Mouse (Mus musculus) adrenal gland, postnatal 36 days (tissue): ENCODE data around the gene Flt3. TPM values are rescaled to one million over a fixed set of nuclear protein-coding genes. Genes with fewer than 3 reads are reported as not detected.
A peak's percentile ranks its signal among the peaks of the same experiment; 100 is the strongest.

Experiments
- DNase-seq, 2 experiments: peaks; one replicate each; pipeline ENCODE4 v3.0.0; 2021; ENCODE audit warnings: mixed read lengths in 1 of 2
- total RNA-seq, 2 experiments: library from RNA; stranded (reverse); gene quantifications; 2 replicates each; pipeline ENCODE4 v1.2.3; 2021

The Flt3 gene
- total RNA-seq, 2 experiments from 2014 or later: 0.43 TPM; not detected in 1

DNA sequence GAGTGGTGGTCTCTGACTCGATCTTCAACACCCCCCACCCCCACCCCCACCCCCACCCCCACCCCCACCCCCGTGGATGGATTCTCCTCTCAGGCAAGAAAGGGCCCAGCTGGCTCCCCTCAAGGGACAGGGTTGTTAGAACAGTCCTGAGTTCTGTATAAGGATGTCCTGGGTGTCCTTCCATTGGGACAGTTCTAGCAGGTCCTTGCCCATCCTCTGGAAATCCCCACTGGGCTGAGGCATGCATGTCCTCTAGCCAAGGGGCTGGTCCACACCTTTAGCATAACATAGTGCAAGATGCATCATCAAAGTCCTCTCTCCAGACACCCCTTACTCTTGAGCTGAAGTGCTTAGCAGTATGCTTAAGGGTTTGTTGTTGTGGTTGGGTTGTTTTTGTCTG is 90.5 kb downstream of the Flt3 start:
- DNase-seq: no peak

DNA sequence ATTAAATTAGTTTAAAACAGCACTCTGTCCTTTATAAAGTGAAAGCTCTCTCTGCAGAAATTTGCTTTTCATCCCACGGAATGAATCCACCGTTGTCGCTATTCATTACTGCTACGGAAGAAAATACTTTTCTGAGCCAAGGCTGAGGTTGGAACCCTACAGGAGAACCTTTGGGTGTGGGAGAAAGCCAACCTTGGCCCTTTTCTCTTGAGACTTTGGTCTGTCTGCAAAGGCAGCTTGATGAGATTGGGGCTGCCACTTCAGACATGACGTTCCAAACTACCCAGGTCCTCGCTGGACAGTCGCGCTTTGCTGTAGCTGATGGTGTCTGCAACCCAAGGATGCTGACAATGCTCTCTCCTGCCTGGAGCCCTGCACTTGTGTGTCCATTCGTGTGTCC is 91.8 kb downstream of the Flt3 start:
- DNase-seq: no peak

DNA sequence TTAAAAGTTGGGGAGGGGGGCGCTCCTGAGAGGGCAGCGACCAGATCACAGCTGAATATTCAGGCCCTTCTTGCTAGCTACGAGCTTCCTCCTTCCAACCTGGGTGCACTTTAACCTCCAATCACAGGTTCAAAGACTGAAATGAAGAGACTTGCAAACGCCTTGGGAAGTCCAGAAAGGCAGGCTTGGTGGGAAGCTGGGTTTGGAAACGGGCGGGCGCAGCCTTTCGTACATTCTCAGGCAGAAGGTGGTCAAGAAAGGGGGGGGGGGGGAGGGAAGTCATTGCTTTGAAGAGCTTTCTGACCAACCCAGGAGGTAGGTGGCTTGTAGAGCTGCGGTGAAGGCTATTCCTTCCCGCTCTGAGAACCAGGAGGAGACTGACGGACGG is 92.9 kb downstream of the Flt3 start:
- DNase-seq: no peak

DNA sequence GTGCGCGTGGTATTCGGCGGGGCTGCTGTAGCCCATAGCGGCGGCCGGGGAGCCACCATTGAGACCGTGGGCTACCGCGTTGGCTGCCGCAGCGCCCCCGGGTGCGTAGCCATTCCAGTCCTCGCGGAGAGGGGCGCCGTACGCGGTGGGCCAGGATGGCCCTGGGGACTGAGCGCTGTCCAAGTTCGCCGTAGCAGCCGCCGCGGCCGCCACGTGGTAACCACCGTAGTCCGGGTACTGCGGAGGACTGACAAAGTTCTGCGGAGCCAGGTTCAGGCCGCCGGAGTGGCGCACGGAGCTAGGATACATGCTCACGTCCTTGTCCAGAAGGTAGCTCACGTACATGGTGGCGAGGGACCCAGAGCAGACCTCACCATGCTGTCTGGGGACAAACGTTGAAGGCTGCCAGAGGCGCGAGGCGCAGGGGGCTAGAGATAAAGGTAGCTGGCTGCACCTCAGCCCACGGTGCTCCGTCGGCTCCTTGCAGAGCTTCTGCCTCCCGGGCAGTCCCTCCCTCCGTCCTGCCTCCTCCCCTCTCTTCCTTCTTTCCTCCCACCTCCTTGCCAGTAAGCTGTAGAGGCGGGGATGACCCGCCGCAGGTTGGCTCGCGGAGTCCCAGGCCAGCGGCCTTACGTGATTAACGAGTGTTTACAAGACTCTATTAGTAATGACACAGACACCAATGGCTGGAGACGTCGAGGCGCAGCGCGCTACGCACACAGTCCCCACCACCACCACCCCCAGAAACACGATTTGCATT is 93.5 kb downstream of the Flt3 start, which contains the start of gene Cdx2:
Cdx2 (minus strand) TSS at position 633 of the 760 bp plus-strand sequence.
- DNase-seq: no peak

DNA sequence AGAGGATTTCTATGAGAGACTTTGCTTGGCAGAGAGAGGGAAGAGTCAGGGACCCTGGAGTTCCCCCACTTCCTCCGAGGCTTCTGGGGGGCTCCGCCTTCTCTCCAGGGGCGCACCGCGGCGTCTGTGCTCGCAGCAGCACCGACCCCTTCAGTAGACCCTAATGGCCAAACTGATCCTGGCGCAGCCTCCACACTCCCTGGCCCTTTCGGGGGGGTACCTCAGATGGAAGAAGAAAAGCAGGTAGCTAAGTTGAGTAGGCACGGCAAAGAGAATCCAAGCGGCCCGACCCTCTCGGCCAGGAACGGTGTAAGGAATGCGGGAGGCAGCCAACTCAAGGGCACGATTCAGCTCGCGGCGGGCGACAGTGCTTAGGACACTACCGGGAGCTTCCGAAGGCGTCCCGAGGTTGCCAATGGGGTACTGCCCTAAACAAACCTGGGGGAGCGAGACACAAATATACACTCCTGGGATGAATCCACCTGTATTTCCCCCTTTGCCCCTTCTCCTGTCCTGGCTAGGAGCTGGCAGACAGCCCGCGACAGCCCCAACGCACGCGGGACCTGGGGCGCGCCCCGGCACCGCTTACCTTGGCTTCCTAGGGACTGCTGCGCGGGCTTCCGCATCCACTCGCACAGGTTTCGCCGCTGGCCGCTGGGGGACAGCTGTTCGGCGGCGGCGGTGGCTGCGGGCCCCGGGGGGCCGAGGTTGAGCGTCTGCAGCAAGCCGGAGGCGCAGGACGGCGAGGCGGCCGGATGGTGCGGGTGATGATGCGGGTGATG is 94.2 kb downstream of the Flt3 start:
- DNase-seq: no peak

DNA sequence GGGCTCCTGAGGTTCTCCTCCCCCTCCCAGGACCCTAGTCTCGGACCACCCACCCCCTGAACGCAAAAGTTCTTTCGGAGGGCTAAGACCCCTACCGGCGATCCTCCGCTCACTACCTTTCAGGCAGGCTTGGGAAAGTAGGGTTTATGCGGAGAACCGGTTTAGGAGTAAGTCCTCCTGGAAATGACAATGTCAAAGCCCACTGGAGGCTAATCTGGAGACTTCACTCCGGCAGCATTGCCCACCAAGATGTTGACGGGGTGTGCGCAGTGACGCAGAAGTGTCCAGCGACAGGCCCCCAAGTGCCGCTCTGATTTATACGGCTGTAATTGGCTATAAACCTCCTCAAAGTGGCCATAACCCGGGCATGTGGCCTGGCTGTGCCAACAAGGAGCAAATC is 95.1 kb downstream of the Flt3 start:
- DNase-seq: no peak

DNA sequence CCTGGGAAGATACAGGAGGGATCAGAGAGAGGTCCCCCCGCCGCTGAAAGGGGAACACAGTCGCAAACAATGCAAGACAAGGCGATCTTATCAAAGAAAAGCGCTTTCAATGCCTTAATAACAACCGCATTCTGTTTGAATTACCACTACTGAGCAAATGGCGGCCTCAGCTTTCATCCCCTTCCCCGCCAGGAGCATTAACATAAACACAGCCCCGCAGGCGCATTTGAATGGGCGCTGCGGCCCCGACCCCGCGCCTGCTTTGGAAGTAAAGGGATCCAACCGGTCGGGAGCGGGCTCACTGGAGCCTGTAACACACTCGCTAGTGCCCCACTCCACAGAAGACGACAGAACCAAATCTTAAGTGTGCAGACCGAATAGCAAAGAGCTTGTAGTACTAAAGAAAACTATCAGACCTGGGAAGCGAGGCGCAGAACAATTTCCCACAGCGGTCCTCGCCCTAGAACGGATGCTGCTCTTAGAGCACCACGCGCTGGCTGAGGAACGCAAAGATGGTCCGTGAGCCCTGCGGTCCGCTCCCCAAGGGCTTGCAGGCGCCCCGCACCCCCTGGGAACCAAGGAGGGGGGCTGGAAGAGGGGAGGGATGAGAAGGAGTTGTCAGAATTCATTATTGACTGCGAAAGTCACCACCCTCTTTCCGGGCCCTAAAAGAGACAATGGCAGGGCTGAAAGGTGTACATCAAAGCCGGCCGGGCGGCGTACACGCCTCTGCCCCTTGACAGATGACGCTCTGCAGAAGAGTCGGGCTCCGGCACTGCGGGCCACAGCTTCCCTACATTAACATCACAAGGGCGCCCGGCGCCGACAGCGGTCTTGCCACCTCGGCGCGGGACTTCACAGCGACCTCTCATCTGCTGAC is 95.8 kb downstream of the Flt3 start:
- no peak for DNase-seq

DNA sequence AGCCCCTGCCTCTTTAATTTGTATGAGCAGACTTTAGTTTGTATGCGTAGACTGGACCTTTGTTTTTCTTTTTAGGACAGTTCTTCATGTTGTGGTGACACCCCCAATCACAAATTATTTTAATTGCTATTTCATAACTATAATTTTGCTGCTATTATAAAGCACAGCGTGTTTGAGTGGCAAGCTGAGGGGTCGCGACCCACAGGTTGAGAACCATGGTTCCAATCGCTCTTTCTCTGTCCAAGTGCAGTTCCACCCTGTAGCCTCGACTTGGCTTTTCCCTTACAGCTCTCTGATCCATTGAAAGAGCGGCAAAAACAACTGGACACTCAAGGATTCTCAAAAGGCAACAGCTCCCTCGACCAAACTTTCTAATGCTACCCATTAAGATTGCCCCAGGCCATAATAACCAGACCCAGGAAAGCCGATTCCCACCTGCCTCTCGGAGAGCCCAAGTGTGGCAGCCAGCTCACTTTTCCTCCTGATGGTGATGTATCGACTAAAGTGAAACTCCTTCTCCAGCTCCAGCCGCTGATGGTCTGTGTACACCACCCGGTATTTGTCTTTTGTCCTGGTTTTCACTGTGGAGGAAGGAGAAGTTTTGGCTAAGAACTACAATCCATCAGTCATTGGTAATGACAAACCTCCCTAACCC is 97.4 kb downstream of the Flt3 start:
- DNase-seq: no peak

DNA sequence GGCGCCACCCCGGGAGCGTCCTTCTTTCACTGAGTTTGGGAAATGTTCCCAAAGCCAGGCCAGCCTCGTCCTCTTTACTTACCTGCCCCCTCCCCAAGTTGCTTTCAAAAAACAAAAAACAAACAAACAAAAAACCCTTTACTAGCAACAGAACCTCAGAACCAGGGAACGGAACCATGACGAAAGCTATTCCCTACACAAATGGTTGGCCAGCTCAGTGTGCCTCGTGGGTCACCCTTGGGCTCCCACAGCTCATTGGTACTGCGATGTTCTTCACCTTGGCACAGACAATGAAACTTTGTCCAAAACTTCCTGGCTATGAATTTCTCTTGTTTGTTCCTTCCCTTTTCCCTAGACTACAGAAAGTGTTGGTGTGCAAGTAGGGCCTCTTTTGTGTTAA is 98.1 kb downstream of the Flt3 start:
- DNase-seq: no peak

DNA sequence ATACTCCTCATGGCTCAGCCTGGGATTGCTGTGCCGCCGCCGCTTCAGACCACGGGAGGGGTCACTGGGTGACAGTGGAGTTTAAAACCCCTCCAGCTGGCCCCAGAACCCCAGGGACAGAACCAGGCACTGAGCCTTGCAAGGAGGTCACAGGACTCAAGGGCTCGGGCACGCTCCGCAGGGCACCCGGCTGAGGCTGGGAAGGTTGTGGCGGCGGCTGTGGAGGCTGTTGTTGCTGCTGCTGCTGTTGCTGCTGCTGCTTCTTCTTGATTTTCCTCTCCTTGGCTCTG is 98.6 kb downstream of the Flt3 start:
- DNase-seq: no peak

DNA sequence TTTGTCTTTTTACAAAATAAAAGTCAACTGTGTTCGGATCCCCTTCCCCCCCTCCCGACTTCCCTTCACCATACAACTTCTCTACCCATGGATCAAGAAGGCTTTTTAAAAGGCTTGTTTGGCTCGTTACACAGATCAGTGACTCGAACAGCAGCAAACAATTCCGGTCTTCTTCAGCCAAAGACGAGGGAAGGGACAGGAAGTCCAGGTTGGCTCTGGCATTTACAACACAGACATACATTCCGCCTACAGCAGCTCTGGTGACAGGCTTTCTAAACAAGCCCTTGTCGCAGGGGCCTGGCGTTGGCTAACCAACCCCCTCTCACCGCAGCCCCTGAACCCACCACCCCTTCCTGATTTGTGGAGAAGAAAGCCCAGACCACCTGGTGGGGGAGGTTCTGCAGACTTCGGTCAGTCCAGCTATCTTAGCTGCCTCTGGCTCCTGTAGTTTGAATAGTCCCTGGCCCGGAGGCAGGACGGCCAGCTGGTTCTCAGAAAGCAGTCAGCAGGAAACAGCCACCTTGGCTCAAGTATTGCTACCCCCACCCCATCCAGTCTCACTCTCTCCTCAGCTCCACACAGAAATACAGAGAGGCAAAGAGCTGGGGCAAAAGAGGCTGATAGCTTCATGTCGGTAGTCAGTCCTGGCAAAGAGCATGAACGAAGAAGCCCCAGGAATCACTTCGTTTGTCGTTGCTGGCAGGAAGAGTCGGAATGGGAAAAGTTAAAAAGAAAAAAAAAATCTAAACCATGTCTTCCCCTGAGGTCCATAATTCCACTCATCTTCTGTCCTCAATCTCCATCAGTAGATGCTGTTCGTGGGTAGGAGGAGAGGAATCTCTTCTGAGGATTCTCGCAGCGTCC is 99.1 kb downstream of the Flt3 start:
- no peak for DNase-seq

DNA sequence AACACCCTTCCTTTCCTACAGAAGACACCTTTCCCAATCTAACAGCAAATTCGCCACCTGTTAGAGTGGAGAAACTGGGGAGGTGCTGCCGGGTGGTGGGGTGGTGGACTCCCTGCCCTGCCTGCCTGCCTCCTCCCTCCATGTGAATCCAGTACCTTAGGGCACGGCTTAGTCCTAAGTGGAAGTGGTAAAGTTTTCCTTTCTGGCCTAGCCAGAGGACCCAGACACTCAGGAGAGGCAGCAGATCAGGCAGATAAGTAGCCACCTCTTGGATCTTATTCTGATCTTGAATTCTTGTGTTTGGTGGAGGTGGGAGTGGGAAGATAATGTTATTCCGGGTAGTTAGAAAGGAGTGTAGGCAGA is 100.3 kb downstream of the Flt3 start:
- no peak for DNase-seq

DNA sequence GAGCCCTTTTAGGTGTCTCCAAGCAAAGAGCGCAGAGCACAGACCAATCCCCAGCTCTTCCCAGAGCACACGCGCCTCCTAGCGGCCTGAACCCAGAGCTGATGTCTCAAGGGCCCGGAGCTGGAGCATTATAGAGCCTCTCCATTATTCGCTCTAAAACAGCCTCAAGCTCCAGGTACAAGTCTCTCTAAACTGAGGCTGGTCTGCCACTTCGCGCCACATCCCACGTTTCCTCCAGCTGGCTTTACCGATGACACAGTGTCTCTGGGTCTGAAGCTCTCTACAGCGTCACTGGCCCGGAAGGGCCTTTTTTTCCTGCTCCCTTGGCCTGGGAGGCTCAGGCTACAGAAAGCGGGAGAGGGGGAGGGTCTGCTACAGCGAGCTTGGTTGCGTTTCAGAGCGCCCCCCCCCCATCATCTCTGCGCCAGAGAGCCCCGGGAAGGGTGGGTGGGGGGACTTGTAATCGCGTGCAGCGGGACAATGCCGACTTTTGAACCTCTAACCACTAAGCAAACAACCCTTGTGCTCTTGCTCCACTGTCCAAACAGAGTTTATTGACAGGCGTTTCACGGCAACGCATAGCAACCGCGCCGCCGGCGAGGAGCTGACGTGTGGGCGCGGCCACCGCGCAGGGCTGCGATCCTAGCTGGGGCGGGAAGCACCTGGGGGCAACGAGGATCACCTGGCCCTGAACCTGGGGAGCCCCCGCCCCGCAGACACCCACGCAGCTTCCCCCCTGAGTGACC is 100.9 kb downstream of the Flt3 start:
- DNase-seq: peak; percentile 36 to 56

DNA sequence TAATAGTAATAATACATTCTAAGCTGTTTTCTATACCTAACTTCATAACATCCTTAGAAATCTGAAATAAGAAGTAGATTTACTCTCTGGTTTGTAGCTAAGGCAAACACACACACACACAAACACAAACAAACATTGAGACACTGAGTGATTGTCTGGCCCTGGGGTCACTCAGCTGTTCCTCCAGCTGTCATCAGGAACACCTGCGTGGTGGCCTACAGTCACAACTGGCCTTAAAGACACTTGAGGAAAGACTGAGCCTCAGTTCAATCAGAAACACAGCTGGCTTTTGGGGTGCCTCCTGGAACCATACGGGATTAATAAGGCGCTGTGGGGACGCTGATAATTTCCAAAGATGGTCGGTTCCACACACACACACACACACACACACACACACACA is 103.0 kb downstream of the Flt3 start:
- no peak for DNase-seq

DNA sequence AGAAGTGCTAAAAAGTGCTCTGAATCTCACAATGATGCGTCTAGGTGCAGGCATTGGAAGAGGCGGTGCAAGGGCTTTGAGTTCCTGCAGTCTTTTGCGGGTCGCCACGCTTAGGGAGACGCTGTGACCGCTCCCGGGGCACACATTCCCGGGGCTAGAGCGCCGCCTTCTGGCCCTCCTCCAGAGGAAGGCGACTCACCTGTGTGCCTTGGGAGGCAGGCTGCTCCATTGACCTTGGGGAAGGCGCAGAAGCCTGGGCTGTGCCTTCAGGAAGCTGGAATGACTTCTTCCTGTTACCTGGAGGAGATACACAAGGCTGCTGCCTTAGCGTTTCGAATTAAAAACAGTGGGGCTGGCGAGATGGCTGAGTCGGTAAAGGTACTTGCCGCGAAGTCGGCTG is 106.2 kb downstream of the Flt3 start:
- peak in 1 of 2 experiments; percentile 32 for DNase-seq

DNA sequence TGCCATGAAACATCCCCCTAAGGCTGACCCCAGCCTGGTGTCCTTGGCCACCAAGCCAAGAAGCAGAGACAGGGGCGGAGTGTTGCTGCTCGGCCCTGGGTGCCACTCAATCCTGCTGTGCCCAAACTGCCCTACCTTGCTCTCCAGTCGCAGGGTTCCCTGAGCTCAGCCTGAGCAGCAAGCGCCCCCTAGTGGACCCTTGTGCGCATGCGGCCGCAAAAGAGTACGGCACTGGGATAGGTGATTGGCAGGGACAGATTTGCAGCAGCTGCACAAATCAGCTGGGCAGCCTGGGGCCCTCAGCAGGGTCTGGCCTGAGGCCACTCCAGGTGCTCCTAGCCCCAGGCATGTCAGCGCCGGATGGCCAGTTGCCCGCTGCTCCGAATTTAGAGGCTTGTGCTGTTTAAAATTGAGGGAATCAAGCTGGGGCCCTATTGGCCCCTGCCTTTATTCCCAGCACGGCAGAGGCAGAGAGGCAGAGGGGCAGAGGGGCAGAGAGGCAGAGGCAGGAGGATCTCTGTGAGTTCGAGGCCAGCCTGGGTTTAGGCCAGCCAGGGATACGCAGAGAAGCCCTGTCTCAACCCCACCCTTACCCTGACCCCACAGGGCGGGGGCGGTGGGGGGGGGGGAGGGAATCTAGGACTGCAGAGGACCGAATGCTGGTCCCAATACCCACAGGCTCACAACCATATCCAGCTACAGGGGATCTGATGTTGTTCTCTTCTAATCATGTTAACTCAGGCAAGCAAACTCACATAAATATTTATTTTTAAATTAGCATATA is 107.0 kb downstream of the Flt3 start:
- DNase-seq: peak; percentile 63 to 79

DNA sequence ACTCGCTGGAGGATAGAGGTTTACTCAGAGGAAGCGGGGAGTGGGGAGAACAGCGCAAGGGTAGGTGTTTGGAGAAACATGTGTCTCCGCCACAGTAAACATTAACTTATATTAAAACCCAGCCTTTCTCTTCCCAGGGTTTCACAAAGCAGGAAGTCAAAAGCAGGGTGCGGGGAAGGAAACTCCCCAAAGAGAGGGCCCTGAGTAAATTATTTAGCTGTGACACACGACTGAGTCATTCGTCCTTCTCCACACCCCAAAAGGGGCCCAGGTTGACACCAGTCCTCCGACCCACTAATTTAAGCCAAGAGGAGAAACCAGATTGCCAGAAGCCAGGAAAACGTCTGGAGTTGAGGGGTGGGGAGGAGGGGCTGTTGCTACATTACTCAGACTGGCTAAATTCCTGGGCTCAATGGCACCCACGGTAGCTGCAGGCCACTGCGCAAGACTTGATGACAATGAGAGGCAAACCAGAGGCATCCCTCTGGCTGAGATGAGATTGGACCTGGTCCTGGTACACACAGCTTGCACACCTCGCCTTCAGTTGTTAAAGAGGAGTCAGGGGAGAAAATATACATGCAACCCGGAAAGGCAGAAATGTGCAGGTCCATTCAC is 107.7 kb downstream of the Flt3 start:
- DNase-seq: no peak

DNA sequence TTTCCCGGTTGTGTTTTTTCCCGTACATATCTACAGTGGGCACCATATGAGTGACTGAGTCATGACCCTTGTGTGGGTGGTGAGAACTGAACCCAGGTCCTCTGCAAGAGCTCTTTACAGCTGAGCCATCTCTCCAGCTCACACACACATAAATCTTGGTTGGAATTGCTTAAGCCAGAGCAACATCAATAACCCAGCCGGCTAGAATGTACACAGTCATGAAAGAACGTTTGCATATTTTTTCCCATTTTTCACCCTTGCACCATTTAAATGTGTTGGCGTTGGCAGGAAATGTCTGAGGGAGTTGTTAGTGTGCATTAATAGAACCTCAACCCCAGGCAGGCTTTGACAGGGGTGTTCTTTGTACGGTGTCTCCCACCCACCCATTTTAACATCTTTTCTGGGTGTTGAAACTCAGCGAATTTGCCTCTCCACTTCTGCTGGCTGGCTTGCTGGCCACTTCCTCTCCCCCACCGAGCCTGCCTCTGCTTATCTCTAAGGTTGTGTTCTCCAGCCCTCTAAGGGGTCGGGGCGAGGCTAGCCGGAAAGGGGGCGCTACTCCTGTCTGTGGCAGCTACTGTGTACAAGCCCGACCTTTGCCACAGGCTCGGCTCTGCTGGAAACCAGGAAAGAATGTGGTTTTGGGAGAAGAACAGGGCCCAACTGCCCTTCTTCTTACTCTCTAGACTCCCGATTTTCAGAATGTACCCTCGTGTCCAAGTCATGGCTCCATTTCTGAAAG is 108.4 kb downstream of the Flt3 start:
- DNase-seq: no peak

DNA sequence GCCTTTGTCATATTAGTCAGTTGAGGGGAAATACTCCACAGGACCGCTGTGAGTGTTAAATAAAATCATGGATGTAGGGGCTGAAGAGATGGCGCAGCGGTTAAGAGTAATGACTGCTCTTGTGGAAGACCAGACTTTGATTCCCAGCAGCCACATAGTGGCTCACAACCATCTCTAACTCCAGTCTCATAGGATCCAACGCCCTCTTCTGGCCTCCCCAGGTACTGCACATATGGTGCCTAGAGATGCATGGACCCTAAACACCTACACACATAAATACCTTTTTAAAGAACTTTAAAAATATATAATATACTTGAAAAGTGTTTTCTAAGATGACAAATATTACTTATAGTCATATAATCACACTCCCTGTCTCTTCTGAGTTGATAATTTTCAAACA is 115.9 kb downstream of the Flt3 start:
- no peak for DNase-seq
